ENCODE assay signal across 16 mouse cellular contexts in the genomic region with DNA sequence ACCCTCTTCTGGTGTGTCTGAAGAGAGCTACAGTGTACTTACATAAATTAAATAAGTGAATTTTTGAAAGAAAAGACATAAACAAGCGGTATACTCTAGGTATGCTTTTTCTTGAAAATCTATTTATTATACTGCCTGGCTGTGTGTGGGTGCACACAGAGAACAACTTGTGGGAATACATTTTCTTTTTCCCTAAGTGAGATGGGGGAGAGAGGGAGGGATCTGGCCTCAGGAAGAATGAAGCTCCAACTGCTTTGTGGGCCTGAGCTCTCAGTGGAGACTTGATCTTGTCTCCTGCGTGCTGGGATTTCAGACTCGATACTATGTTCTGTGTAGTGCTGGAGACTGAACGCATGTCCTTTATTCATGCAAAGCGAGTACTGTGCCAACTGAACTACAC. TPM values are rescaled to one million over a fixed set of nuclear protein-coding genes. Genes with fewer than 3 reads are reported as not detected.
DNase-seq lines count a peak whose midpoint lies in the region; ATAC-seq and TF ChIP-seq lines count a peak whose summit lies in the region.
"Had no signal": no experiment of that assay in that cellular context is flagged by ENCODE, and none has a peak within 500 bp of the region (broad histone marks: within the 10 kb centered on the region; RNA-seq: fewer than 3 reads in every experiment).

No protein-coding gene starts in this region.

- no peak for ATAC-seq in embryonic facial prominence, embryonic 12.5 days (ENCODE audit: insufficient number of reproducible peaks, insufficient read depth, low FRiP score, low TSS enrichment)
- no peak for ATAC-seq in heart, embryonic 16.5 days (replicated peaks; ENCODE audit: extremely low read depth, insufficient read depth, low FRiP score)
- ATAC-seq in lung, postnatal 0 days, result no peak
- ATAC-seq in limb, embryonic 14.5 days (ENCODE audit: low FRiP score, low read depth), result no peak

- H3K9me3 ChIP-seq in embryonic facial prominence, embryonic 12.5 days, result no peaks in the 10 kb centered on the region
- H3K9me3 ChIP-seq in embryonic facial prominence, embryonic 10.5 days, result no peaks in the 10 kb centered on the region
- H3K9me3 ChIP-seq in heart, embryonic 16.5 days (replicated peaks; ENCODE audit: control insufficient read depth, low read length), result no peaks in the 10 kb centered on the region
- H3K9me3 ChIP-seq in lung, postnatal 0 days (ENCODE audit: low read length), result no peaks in the 10 kb centered on the region
- H3K9me3 ChIP-seq in limb, embryonic 14.5 days (ENCODE audit: control insufficient read depth, low read length), result no peaks in the 10 kb centered on the region
- H3K9me3 ChIP-seq: midbrain, embryonic 12.5 days had no signal

- no peak for DNase-seq in embryonic facial prominence, embryonic 10.5 days (ENCODE audit: low spot score)
- DNase-seq in heart, adult 9 months (ENCODE audit: low spot score in 2 of 2), result no peak
- DNase-seq in lung, postnatal 0 days (ENCODE audit: low spot score), result no peak
- no peak for DNase-seq in lung, postnatal 14 days
- no peak for DNase-seq in limb, embryonic 14.5 days (ENCODE audit: low spot score)
- DNase-seq in gastrocnemius, postnatal 14 days, result no peak
- DNase-seq: cerebellum, adult 9-11 months had no signal

- 0 out of 2 replicates have a peak overlapping the region, but pooled peaks have one; percentile 81 for H3K27ac ChIP-seq in embryonic facial prominence, embryonic 12.5 days
- H3K27ac ChIP-seq in embryonic facial prominence, embryonic 10.5 days (replicated peaks), result no peak overlapping the region
- H3K27ac ChIP-seq in heart, embryonic 16.5 days (ENCODE audit: low read length), result peak overlapping the region; percentile 93
- peak overlapping the region; percentile 74 for H3K27ac ChIP-seq in lung, postnatal 0 days (ENCODE audit: low read length)
- peak overlapping the region; percentile 85; the same call in 1 of the 2 replicates for H3K27ac ChIP-seq in limb, embryonic 14.5 days (replicated peaks; ENCODE audit: low read depth, low read length)
- H3K27ac ChIP-seq: gastrocnemius, adult 2 months; midbrain, embryonic 12.5 days had no signal

- no peaks in the 10 kb centered on the region; the same call in 1 of the 2 replicates for H3K4me1 ChIP-seq in embryonic facial prominence, embryonic 12.5 days
- H3K4me1 ChIP-seq in embryonic facial prominence, embryonic 10.5 days, result peaks cover 11% of the 10 kb centered on the region
- peaks cover 15% of the 10 kb centered on the region for H3K4me1 ChIP-seq in heart, embryonic 16.5 days (ENCODE audit: control insufficient read depth, insufficient read depth, low read length)
- no peaks in the 10 kb centered on the region for H3K4me1 ChIP-seq in lung, postnatal 0 days (ENCODE audit: insufficient read depth, low read depth, low read length)
- H3K4me1 ChIP-seq in limb, embryonic 14.5 days (ENCODE audit: control insufficient read depth, insufficient read depth, low read length), result 0 out of 2 replicates have a peak, but pooled peaks cover 8% of the 10 kb centered on the region

- peaks cover 11% of the 10 kb centered on the region for H3K27me3 ChIP-seq in embryonic facial prominence, embryonic 12.5 days
- peaks cover 18% of the 10 kb centered on the region for H3K27me3 ChIP-seq in embryonic facial prominence, embryonic 10.5 days (replicated peaks; ENCODE audit: low read depth, poor library complexity, severe bottlenecking)
- H3K27me3 ChIP-seq in heart, embryonic 16.5 days (ENCODE audit: control insufficient read depth, insufficient read depth, low read length), result no peaks in the 10 kb centered on the region
- no peaks in the 10 kb centered on the region for H3K27me3 ChIP-seq in lung, postnatal 0 days (replicated peaks; ENCODE audit: insufficient read depth, low read length)
- peaks cover 4% of the 10 kb centered on the region; the same call in 1 of the 2 replicates for H3K27me3 ChIP-seq in limb, embryonic 14.5 days (ENCODE audit: control insufficient read depth, insufficient read depth, low read length)

- H3K4me3 ChIP-seq in embryonic facial prominence, embryonic 12.5 days, result no peak overlapping the region
- H3K4me3 ChIP-seq in embryonic facial prominence, embryonic 10.5 days, result no peak overlapping the region
- H3K4me3 ChIP-seq in heart, embryonic 16.5 days (ENCODE audit: low read length), result no peak overlapping the region
- H3K4me3 ChIP-seq in lung, postnatal 0 days (ENCODE audit: low read depth, low read length), result no peak overlapping the region
- H3K4me3 ChIP-seq in limb, embryonic 14.5 days (replicated peaks; ENCODE audit: low read length), result no peak overlapping the region
- H3K4me3 ChIP-seq: midbrain, embryonic 12.5 days had no signal

- intact Hi-C loops in gastrocnemius, postnatal 14 days (cut with DNase I; ENCODE audit: low total_unique reads), result no loop called here

- no peak for TF ChIP-seq POLR2A in limb, embryonic 14.5 days (IDR thresholded peaks at IDR 0.05; ENCODE audit: borderline replicate concordance, extremely low read depth, insufficient read depth, insufficient read length)

- 79% methylated on average over 5 of the region's 5 CpGs for WGBS in embryonic facial prominence, embryonic 12.5 days
- 77% methylated on average over 5 of the region's 5 CpGs for WGBS in embryonic facial prominence, embryonic 10.5 days
- 66% methylated on average over 5 of the region's 5 CpGs for WGBS in heart, embryonic 16.5 days
- WGBS in lung, postnatal 0 days, result 68% methylated on average over 5 of the region's 5 CpGs
- WGBS in limb, embryonic 14.5 days, result 75% methylated on average over 5 of the region's 5 CpGs

- no peak overlapping the region for H3K4me2 ChIP-seq in embryonic facial prominence, embryonic 12.5 days (replicated peaks)
- H3K4me2 ChIP-seq in heart, embryonic 16.5 days (ENCODE audit: low read depth, low read length), result no peak overlapping the region
- peak overlapping the region; percentile 43; the same call in 1 of the 2 replicates for H3K4me2 ChIP-seq in lung, postnatal 0 days (replicated peaks; ENCODE audit: low read depth, low read length)
- no peak overlapping the region for H3K4me2 ChIP-seq in limb, embryonic 14.5 days (replicated peaks; ENCODE audit: low read depth, low read length, severe bottlenecking)

- no peaks in the 10 kb centered on the region for H3K36me3 ChIP-seq in embryonic facial prominence, embryonic 12.5 days
- no peaks in the 10 kb centered on the region for H3K36me3 ChIP-seq in embryonic facial prominence, embryonic 10.5 days (replicated peaks)
- no peaks in the 10 kb centered on the region for H3K36me3 ChIP-seq in heart, embryonic 16.5 days (ENCODE audit: control insufficient read depth, insufficient read depth)
- no peaks in the 10 kb centered on the region for H3K36me3 ChIP-seq in lung, postnatal 0 days (ENCODE audit: insufficient read depth, low read length)
- no peaks in the 10 kb centered on the region for H3K36me3 ChIP-seq in limb, embryonic 14.5 days (ENCODE audit: control insufficient read depth, insufficient read depth, low read length)
- H3K36me3 ChIP-seq: midbrain, embryonic 12.5 days had no signal

- no peak overlapping the region for H3K9ac ChIP-seq in embryonic facial prominence, embryonic 12.5 days
- H3K9ac ChIP-seq in heart, embryonic 16.5 days (ENCODE audit: low read length), result no peak overlapping the region
- no peak overlapping the region for H3K9ac ChIP-seq in lung, postnatal 0 days (replicated peaks; ENCODE audit: low read depth)
- H3K9ac ChIP-seq in limb, embryonic 14.5 days (ENCODE audit: low read depth, low read length, severe bottlenecking), result no peak overlapping the region
- H3K9ac ChIP-seq: midbrain, embryonic 12.5 days had no signal

- TF ChIP-seq CTCF in lung, postnatal 0 days (IDR thresholded peaks at IDR 0.05), result no peak

- no peak for TF ChIP-seq EP300 in lung, postnatal 0 days (IDR thresholded peaks at IDR 0.05)

RNA-seq across cellular contexts. Expression of gene Nanog, which starts 5.5 kb away (rescaled TPM):
- 0.33 and 0.59 TPM in 2 replicates for polyA plus RNA-seq in embryonic facial prominence, embryonic 12.5 days (2016; fragmentation: Nextera tagmentation; extraction: Ambion mirVana)
- polyA plus RNA-seq in embryonic facial prominence, embryonic 10.5 days (2016; fragmentation: Nextera tagmentation; extraction: Ambion mirVana), result 0.26 TPM in 1 of 2 replicates, not detected in the other
- 0.54 and 1.1 TPM in 2 replicates for polyA plus RNA-seq in heart, embryonic 16.5 days (2015; fragmentation: Nextera tagmentation; extraction: Ambion mirVana)
- polyA plus RNA-seq in lung, postnatal 0 days (2015; fragmentation: Nextera tagmentation; extraction: Ambion mirVana), result 0.24 and 0.36 TPM in 2 replicates
- 0.40 and 0.47 TPM in 2 replicates for polyA plus RNA-seq in limb, embryonic 14.5 days (2012; rRNA removed)
- polyA plus RNA-seq in limb, embryonic 14.5 days (2014; fragmentation: Nextera tagmentation; extraction: Ambion mirVana), result 0.21 and 0.37 TPM in 2 replicates
- not detected for total RNA-seq in gastrocnemius, postnatal 14 days (2021)
- total RNA-seq: adrenal gland, adult 2 months; gastrocnemius, adult 2 months; hematopoietic stem cell, adult 5-6 weeks; layer of hippocampus, postnatal 25 days; left cerebral cortex, postnatal 4 days had no signal
- polyA plus RNA-seq: adrenal gland, adult 2 months; small intestine, adult 2 months had no signal
